21 mouse cellular contexts compared by ENCODE assay signal in the genomic region with DNA sequence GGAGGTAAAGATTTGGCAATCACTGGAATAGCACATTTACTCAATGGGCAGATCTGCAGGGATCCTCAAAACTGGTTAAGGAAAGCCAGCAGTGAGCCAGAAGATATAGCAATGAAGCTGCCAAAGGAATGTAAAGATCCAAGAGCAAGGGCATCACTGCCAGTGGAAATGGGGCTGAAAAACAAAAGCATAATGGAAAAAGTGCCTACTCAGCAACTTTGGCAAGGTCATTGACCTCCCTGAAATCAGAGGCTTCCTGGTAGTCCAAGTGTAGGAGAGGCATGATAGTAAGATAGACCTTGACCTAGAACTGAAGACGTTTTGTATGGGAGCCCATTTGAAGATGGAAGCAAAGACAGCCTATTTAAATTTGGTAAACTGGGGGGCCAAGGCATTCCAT.
DNase-seq lines count a peak whose midpoint lies in the region; ATAC-seq and TF ChIP-seq lines count a peak whose summit lies in the region.
"Had no signal": no experiment of that assay in that cellular context is flagged by ENCODE, and none has a peak within 500 bp of the region (broad histone marks: within the 10 kb centered on the region; RNA-seq: fewer than 3 reads in every experiment).

No protein-coding gene starts in this region.

- H3K36me3 ChIP-seq in heart, embryonic 12.5 days: no peaks in the 10 kb centered on the region
- H3K36me3 ChIP-seq in MEL (ENCODE audit: control insufficient read depth in 1 of 2, insufficient read depth in 2 of 2, low read length in 2 of 2): no peaks in the 10 kb centered on the region
- no peaks in the 10 kb centered on the region for H3K36me3 ChIP-seq in myocyte (ENCODE audit: control insufficient read depth, insufficient read depth)
- no peaks in the 10 kb centered on the region for H3K36me3 ChIP-seq in intestine, embryonic 15.5 days
- H3K36me3 ChIP-seq: embryonic facial prominence, embryonic 10.5 days; embryonic facial prominence, embryonic 12.5 days; forebrain, embryonic 10.5 days; forebrain, embryonic 12.5 days; G1E had no signal

- H3K9ac ChIP-seq in heart, embryonic 12.5 days: no peak overlapping the region
- H3K9ac ChIP-seq in MEL (ENCODE audit: control insufficient read depth, low read depth, low read length, poor library complexity, severe bottlenecking): no peak overlapping the region
- H3K9ac ChIP-seq in intestine, embryonic 15.5 days: no peak overlapping the region
- H3K9ac ChIP-seq: embryonic facial prominence, embryonic 12.5 days; forebrain, embryonic 12.5 days had no signal

- peak; percentile 78 for DNase-seq in heart, adult 11 months
- no peak for DNase-seq in MEL (ENCODE audit: low read depth, low spot score)
- no peak for DNase-seq in adrenal gland, postnatal 25 days
- DNase-seq: adrenal gland, postnatal 10 days; cerebellum, adult 11-12 months; cerebellum, adult 2 months; cerebellum, adult 9-10 months; cerebellum, postnatal 10 days; cerebellum, postnatal 25 days had no signal

- 0 out of 2 replicates have a peak, but pooled peaks cover 3% of the 10 kb centered on the region for H3K9me3 ChIP-seq in heart, embryonic 12.5 days (replicated peaks)
- no peaks in the 10 kb centered on the region for H3K9me3 ChIP-seq in MEL (replicated peaks; ENCODE audit: insufficient read depth, low read length)
- H3K9me3 ChIP-seq in intestine, embryonic 15.5 days: no peaks in the 10 kb centered on the region
- H3K9me3 ChIP-seq: embryonic facial prominence, embryonic 10.5 days; embryonic facial prominence, embryonic 12.5 days; forebrain, embryonic 10.5 days; forebrain, embryonic 12.5 days had no signal

- no peaks in the 10 kb centered on the region for H3K27me3 ChIP-seq in heart, embryonic 12.5 days (replicated peaks)
- H3K27me3 ChIP-seq in MEL (ENCODE audit: control insufficient read depth in 1 of 2, insufficient read depth in 2 of 2, low read length in 2 of 2): no peaks in the 10 kb centered on the region
- H3K27me3 ChIP-seq in myocyte (ENCODE audit: control insufficient read depth, insufficient read depth, insufficient read length): no peaks in the 10 kb centered on the region
- no peaks in the 10 kb centered on the region for H3K27me3 ChIP-seq in intestine, embryonic 15.5 days (replicated peaks)
- H3K27me3 ChIP-seq: embryonic facial prominence, embryonic 12.5 days; forebrain, embryonic 12.5 days had no signal

- H3K4me2 ChIP-seq in heart, embryonic 12.5 days: no peak overlapping the region
- peak overlapping the region; percentile 31 for H3K4me2 ChIP-seq in myocyte (ENCODE audit: low read depth)
- no peak overlapping the region for H3K4me2 ChIP-seq in intestine, embryonic 15.5 days (replicated peaks)
- H3K4me2 ChIP-seq: embryonic facial prominence, embryonic 12.5 days; forebrain, embryonic 12.5 days had no signal

- no peaks in the 10 kb centered on the region for H3K79me2 ChIP-seq in MEL (ENCODE audit: control insufficient read depth, insufficient read depth, low read length, poor library complexity)
- H3K79me2 ChIP-seq in myocyte (ENCODE audit: control insufficient read depth, insufficient read depth): no peaks in the 10 kb centered on the region

- no peak for TF ChIP-seq EP300 in MEL (IDR thresholded peaks at IDR 0.05; ENCODE audit: low read depth in 1 of 2, low read length in 2 of 2)

- TF ChIP-seq CTCF in MEL (IDR thresholded peaks at IDR 0.05 in 2 of 3, conservative IDR thresholded peaks at IDR 0.05 in 1 of 3; ENCODE audit: control insufficient read depth in 1 of 3, insufficient read depth in 1 of 3, low read depth in 2 of 3, low read length in 3 of 3, poor library complexity in 1 of 3, severe bottlenecking in 1 of 3): no peak

- H3K4me3 ChIP-seq in heart, embryonic 12.5 days: no peak overlapping the region
- H3K4me3 ChIP-seq in MEL (ENCODE audit: control insufficient read depth in 1 of 2, insufficient read depth in 1 of 2, low read depth in 2 of 2, low read length in 2 of 2) (no peak overlapping the region), myocyte (no peak overlapping the region)
- H3K4me3 ChIP-seq in intestine, embryonic 15.5 days (replicated peaks): no peak overlapping the region
- H3K4me3 ChIP-seq: embryonic facial prominence, embryonic 10.5 days; embryonic facial prominence, embryonic 12.5 days; erythroblast, embryonic 14.5 days; forebrain, embryonic 10.5 days; forebrain, embryonic 12.5 days had no signal

- no peak overlapping the region for H3ac ChIP-seq in myocyte (ENCODE audit: control insufficient read depth, insufficient read length)

- 65% methylated on average over 1 of the region's 1 CpGs for WGBS in heart, embryonic 12.5 days
- 85% methylated on average over 1 of the region's 1 CpGs for WGBS in intestine, embryonic 15.5 days

- no peak overlapping the region for H3K27ac ChIP-seq in heart, embryonic 12.5 days (ENCODE audit: poor library complexity, severe bottlenecking)
- H3K27ac ChIP-seq in MEL (ENCODE audit: control insufficient read depth, low read depth, low read length): no peak overlapping the region
- H3K27ac ChIP-seq in intestine, embryonic 15.5 days: no peak overlapping the region
- H3K27ac ChIP-seq: embryonic facial prominence, embryonic 10.5 days; embryonic facial prominence, embryonic 12.5 days; forebrain, embryonic 10.5 days; forebrain, embryonic 12.5 days had no signal

- no peak for TF ChIP-seq RAD21 in MEL (IDR thresholded peaks at IDR 0.05; ENCODE audit: low read depth, low read length)

- no peak for TF ChIP-seq POLR2A in MEL (IDR thresholded peaks at IDR 0.05; ENCODE audit: control insufficient read depth in 1 of 2, insufficient read depth in 1 of 2, low read depth in 1 of 2, low read length in 2 of 2, poor library complexity in 1 of 2)
- TF ChIP-seq POLR2A in myocyte (IDR thresholded peaks at IDR 0.05; ENCODE audit: insufficient read length, low read depth): no peak

- H3K4me1 ChIP-seq in heart, embryonic 12.5 days (replicated peaks): no peaks in the 10 kb centered on the region
- H3K4me1 ChIP-seq in MEL (ENCODE audit: control insufficient read depth in 1 of 2, insufficient read depth in 2 of 2, low read length in 2 of 2): no peaks in the 10 kb centered on the region
- H3K4me1 ChIP-seq in intestine, embryonic 15.5 days (replicated peaks): 0 out of 2 replicates have a peak, but pooled peaks cover 3% of the 10 kb centered on the region
- H3K4me1 ChIP-seq: forebrain, embryonic 12.5 days had no signal

- no peak for ATAC-seq in heart, embryonic 12.5 days (ENCODE audit: insufficient number of reproducible peaks, low FRiP score)
- ATAC-seq in megakaryocyte, adult 5-6 weeks (ENCODE audit: poor library complexity, severe bottlenecking): no peak
- no peak for ATAC-seq in intestine, embryonic 15.5 days
- ATAC-seq: forebrain, embryonic 14.5 days; forebrain, embryonic 16.5 days had no signal

TF ChIP-seq in MEL, 35 proteins besides CTCF, POLR2A, EP300 and RAD21:
- TF ChIP-seq ZMIZ1 (IDR thresholded peaks at IDR 0.05; ENCODE audit: low read depth, low read length) (no peak), ELF1 (IDR thresholded peaks at IDR 0.05; ENCODE audit: low read depth, low read length) (no peak), ETS1 (IDR thresholded peaks at IDR 0.05; ENCODE audit: low read depth, low read length) (no peak), CHD1 (IDR thresholded peaks at IDR 0.05; ENCODE audit: low read depth, low read length) (no peak), MEF2A (IDR thresholded peaks at IDR 0.05; ENCODE audit: extremely low read depth, insufficient replicate concordance, low read depth, low read length, poor library complexity, severe bottlenecking) (no peak), ZNF384 (IDR thresholded peaks at IDR 0.05; ENCODE audit: low read depth, low read length) (no peak), MAFK (IDR thresholded peaks at IDR 0.05; ENCODE audit: borderline replicate concordance, low read depth, low read length) (peak; percentile 66), GATA1 (IDR thresholded peaks at IDR 0.05; ENCODE audit: low read depth, low read length) (no peak), SMC3 (IDR thresholded peaks at IDR 0.05; ENCODE audit: low read depth, low read length) (no peak)

TF ChIP-seq in myocyte, 11 proteins besides CTCF, POLR2A, EP300 and RAD21:
- TF ChIP-seq MYOD1 (IDR thresholded peaks at IDR 0.05; ENCODE audit: control insufficient read depth in 1 of 3, insufficient read length in 2 of 3, low read depth in 2 of 3) (no peak), TCF12 (IDR thresholded peaks at IDR 0.05; ENCODE audit: insufficient read depth, poor library complexity, severe bottlenecking) (no peak)
